Mouse (Mus musculus) E14TG2a.4 (cell line): Measurements from ENCODE around the gene Lnx2.

Source experiments
- CTCF ChIP-seq: conservative IDR thresholded peaks from 2 replicates; pipeline ENCODE4 v1.5.1; 2014; ENCODE audit warnings: low read length
- NANOG ChIP-seq: IDR thresholded peaks from 2 replicates; pipeline ENCODE4 v1.6.1; 2014; ENCODE audit warnings: borderline replicate concordance, low read length, mixed read lengths
- POU5F1 ChIP-seq: IDR thresholded peaks from 2 replicates; pipeline ENCODE4 v1.6.1; 2014; ENCODE audit warnings: low read length, borderline replicate concordance

- TF ChIP-seq CTCF = no peak
- TF ChIP-seq POU5F1 = no peak
- no peak for TF ChIP-seq NANOG
These were observed 30.9 kb upstream of the Lnx2 start for GRCm38 (mm10) chr5:147107276-147107675.
